Mouse (Mus musculus) megakaryocyte, adult 5-6 weeks (primary cell): ENCODE measurements around the gene Gm1113. TPM values are rescaled to one million over a fixed set of nuclear protein-coding genes. Genes with fewer than 3 reads are reported as not detected.
A peak's percentile ranks its signal among the peaks of the same experiment; 100 is the strongest.

Experiments
- ATAC-seq: 2 replicates; pipeline ENCODE4 v1.8.0; 2016; ENCODE audit warnings: mild to moderate bottlenecking, inconsistent platforms; ENCODE audit not compliant: poor library complexity, severe bottlenecking
- total RNA-seq, 2 experiments: library from RNA; stranded (forward) in 1 of 2; stranded (reverse) in 1 of 2; fragments of 153-499, 151-499 nt in 1 of 2; fragments of 221-1000, 200-1000 nt in 1 of 2; gene quantifications; 2 replicates each; pipeline versions ENCODE4 v1.2.3 to v1.2.4; 2015 to 2017

Gm1113 gene
- total RNA-seq, 2 experiments from 2014 or later: not detected

DNA sequence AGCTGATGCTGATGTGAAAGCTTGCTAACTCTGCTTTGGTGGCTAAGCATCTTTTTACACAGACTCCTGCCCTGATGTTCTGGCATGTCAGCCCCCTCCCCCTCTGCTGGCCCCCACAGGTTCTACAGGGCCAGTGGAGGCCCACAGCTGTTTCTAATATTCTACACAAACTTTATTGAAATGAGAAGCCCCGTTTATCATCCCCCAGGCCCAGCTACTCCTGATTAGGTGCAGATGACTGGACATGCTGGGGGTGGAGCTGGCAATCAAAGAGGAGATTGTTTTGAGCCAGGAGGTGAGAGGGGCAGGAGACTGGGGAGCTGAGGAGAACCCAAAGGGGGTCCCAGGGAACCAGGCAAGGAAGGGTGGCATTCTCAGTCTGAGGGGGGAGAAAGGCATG lies 11.7 kb upstream of the Gm1113 start:
- ATAC-seq: no peak

GRCm38 (mm10) chr9:35529141-35529540 lies 11.1 kb upstream of the Gm1113 start:
- ATAC-seq: no peak

DNA sequence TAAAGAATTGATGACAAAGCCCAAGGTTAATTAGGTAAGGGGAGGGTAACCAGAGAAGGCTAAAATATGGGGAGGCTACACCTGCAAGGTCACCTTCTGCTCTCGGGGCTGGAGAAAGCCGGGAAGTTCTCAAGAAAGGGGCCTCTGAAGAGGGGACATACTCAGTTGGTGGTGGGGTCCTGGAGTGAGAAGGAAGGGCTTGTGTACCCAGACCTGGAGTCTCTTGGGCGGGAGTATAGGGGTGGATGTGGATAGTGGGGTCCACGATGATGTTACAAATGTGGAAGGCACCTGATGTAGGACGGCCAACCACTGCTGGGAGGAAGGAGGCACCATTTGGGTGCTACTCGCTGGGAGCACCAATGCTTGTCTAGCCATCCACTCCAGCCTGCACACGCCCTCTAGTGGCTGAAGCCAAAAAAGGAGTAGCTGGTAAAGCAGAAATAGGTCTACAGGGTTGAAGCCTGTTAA lies 5.9 kb upstream of the Gm1113 start:
- ATAC-seq: peak; percentile 72

DNA sequence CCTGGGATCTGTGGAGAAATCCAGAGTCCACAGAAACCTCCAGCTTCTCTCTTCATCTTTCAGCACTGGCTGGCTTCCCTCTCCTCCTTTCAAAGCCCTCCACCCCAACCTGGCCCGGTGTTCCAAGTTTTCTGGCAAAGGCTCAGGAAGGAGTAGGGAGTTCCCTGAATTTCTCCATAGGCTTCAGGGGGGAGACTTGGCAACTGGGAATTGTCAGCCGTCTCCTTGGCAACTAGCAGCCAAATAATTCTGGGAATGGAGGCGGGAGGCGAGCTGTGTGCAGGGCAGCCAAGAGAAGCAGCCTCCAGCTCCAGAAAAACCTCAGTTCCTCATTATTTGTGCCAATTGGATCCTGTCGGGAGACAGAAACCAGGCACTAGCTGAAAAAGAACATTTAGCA lies 5.5 kb upstream of the Gm1113 start:
- no peak for ATAC-seq

GRCm38 (mm10) chr9:35522821-35523515 lies 4.9 kb upstream of the Gm1113 start:
- ATAC-seq: no peak

GRCm38 (mm10) chr9:35522241-35522640 lies 4.2 kb upstream of the Gm1113 start:
- no peak for ATAC-seq

- no peak for ATAC-seq
Observed at GRCm38 (mm10) chr9:35520631-35521348, 2.7 kb upstream of the Gm1113 start.

DNA sequence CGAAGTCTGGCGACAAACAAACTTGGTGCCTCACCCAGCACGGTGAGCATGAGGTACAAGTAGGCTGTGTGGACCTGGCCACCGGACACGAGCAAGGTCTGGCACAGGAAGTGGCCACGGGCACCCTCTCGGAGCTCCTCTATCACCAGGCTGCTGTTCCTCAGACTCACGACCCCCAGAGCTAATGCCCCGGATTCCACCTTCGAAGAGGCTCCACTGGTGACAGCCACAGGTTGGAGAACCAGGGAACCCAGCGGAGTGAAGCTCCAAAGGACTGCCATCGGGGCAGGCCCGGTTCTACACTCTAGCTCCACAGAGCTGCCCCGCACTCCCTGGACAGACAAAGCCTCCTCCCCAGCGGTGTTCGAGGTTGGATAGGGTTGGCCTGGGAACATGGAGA lies 1.4 kb downstream of the Gm1113 start:
- no peak for ATAC-seq

DNA sequence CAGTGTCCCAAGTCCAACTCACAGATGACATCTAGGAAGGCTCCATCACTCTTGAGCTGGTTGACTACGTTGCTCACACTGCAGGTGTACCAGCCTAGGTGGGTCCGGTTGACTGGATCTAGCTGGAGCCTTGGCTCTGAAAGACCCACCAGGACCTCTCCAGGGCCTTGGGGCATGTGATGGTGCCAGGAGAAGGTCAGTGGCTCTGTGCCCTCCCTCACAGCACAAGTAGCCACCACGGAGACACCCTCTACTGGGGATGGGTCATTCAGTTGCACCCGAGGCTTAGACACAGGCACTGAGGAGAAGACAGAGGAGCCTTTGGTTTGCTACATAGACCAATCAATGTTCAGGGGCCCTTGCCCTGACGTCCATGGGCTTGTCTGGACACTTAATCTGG lies 1.9 kb downstream of the Gm1113 start:
- ATAC-seq: no peak

DNA sequence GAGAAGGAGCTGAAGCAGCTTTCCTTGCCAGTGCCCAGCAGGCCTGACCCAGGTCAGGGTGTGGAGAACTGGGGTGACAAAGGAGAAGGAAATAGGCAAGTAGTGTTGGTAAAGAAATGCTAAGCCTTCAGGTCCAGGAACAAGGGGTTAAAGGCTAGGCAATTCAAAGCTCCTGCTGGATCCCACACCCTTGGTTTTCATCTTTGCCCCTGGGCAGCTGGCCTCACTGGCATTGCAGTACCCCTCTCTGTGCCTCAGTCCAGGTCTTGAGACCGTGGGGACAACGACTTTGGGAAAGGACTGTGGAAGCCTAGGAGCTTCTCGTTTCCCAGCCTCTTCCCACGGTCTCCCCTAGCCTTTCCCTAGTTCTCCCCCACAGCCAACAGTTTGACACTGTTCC lies 4.2 kb downstream of the Gm1113 start:
- no peak for ATAC-seq

GRCm38 (mm10) chr9:35508234-35508633 lies 9.8 kb downstream of the Gm1113 start:
- no peak for ATAC-seq

- ATAC-seq: no peak
Observed at GRCm38 (mm10) chr9:35502361-35503000, 15.6 kb downstream of the Gm1113 start.

DNA sequence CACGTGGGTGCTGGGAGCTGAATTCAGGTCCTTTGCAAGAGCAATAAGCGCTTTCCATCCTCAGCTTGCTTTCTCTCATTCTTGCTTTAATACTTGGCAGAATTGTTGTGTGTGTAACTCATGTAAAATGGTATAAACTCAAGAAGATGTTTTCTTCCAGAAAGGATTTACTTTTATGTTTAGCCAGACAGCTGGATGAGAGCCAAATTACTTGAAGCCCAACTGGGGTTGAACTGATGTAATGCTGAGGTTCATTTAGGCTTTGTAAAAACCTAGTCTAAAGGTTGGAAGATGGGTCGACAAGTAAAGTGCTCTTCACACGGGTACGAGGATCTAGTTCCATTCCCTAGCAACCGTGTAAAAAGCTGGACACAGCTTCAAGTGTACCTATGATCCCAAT lies 18.1 kb downstream of the Gm1113 start:
- no peak for ATAC-seq

GRCm38 (mm10) chr9:35495471-35495870 lies 22.6 kb downstream of the Gm1113 start:
- peak; percentile 43; the same call in 1 of the 2 replicates for ATAC-seq

DNA sequence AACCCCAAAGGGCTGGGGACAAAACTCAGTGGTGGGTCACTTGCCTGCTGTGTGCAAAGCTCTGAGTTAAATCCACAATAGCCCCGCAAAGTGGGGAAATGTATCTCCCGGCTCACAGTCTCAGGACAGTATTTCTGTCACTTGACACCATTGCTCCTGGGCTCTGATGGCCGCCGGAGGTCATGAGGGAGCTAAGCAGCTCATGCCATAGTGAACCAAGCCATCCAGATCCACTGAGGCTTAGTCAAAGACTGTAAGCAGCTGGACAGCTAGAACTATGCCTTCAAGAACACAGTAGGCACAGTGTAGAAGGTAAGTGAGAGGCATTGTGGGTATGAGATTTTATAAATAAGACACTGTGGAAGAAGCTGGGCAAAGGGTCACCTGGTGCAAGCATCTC lies 23.1 kb downstream of the Gm1113 start:
- ATAC-seq: no peak

GRCm38 (mm10) chr9:35493733-35494092 lies 24.4 kb downstream of the Gm1113 start:
- ATAC-seq: no peak

- no peak for ATAC-seq
Observed at GRCm38 (mm10) chr9:35493033-35493732, 24.9 kb downstream of the Gm1113 start.

DNA sequence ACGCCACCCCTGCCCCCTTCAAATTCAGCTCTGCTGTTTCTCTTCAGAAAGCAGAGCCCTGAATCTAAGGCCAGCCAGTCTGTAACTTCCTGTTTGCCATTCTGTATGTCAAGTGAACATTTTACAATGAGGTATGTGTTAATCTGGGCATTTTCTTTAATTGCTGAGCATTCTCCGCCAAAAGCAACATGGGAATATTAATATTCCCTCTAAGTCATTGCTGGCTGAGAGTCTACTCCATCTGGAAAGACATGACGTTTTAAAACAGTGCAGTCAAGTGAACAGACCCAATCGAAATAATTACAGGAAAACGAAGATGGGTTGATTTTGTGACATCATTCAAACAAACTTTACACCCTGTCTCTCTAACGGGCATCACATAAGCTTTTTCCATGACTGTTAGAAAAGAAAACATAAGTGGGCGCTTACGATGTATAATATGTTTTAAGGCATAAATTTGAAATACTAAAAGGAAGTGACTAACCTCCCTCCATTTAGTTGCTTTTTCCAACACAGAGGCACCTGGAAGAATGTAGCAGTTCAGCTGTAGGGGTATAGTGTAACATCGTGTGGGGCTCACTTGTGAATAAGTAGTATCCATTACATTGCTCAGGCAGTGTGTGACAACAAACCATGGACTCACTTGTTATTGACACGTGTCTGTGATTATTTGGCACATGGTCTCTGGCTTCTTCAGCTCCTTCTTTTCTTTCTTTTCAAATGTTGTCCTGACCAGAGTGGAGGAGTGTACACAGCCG lies 26.8 kb downstream of the Gm1113 start:
- no peak for ATAC-seq

DNA sequence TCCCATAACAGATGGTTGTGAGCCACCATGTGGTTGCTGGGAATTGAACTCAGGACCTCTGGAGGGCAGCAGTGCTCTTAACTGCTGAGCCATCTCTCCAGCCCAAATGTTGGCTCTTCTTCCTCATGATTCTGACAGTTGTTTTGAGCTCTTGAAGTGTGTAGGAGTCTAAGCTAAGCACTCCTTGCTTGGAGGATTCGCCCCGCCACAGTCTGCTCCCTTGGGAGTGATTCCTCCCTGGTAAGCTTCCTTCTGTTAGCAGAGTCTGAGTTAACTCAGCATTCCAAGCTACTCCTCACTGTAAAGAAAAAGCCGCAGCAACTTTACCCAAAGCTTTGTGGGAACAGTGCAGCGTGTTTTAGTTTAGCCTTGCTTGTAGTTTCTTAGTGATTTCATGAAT lies 29.6 kb downstream of the Gm1113 start:
- ATAC-seq: no peak

DNA sequence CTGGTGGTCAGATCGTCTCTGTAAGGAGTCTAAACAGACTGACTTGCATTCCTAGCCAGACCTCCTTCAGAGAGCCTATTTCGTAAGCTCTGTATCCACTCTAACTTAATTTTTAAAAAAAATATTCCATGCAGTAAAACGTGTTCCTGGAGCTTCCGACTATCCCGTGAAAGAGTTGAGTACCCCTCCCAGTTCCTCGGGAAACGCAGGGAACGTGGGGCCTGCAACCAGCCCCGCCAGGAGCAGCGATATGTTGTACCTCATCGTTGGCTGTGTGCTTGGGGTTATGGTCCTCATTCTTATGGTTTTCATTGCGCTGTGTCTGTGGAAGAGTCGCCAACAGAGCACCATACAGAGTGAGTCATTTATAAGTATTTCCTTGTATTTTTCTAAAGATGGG lies 31.5 kb downstream of the Gm1113 start:
- no peak for ATAC-seq

DNA sequence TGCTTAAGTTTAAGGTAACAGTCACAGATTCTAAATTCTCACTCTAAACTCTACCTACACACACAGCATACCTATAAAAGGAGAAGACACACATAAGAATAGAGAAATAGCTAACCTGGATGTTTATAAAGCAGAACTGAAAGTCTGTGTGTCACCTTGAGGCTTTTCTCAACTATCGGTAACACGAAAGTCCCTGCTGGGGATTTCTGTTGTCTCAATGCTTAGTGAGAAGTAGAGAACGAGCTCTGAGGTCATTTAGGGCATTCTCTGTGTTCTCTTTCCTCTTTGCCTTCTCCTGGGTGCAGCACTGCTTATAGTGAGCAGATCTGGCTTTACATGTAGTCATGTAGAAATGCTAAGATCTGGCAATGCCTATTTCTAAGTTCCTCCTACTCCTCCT lies 34.1 kb downstream of the Gm1113 start:
- no peak for ATAC-seq
